Mouse (Mus musculus) CH12.LX (cell line): ENCODE data around the gene Trafd1. TPM values are rescaled to one million over a fixed set of nuclear protein-coding genes. Genes with fewer than 3 reads are reported as not detected.

Experiments used
- DNase-seq: peaks from one replicate; pipeline ENCODE4 v3.0.0-alpha.2; 2013; ENCODE audit errors: extremely low read depth
- H3K27ac ChIP-seq: 2 replicates; pipeline ENCODE4 v1.5.1; 2012; ENCODE audit warnings: low read depth, mild to moderate bottlenecking, control low read depth, moderate library complexity; ENCODE audit not compliant: insufficient read depth
- H3K27me3 ChIP-seq: replicated peaks from 2 replicates; pipeline ENCODE3; 2012; ENCODE audit warnings: inconsistent platforms
- H3K36me3 ChIP-seq, 2 experiments: replicated peaks in 1 of 2; 2 replicates each; pipeline versions ENCODE3 to v1.6.1; 2012; ENCODE audit warnings: inconsistent platforms in 1 of 2, low read length in 1 of 2, mild to moderate bottlenecking in 1 of 2, mixed read lengths in 1 of 2, moderate library complexity in 1 of 2; ENCODE audit not compliant: control insufficient read depth in 1 of 2, insufficient read depth in 1 of 2
- H3K4me1 ChIP-seq, 2 experiments: 2 replicates each; pipeline ENCODE4 v1.6.1; 2012; ENCODE audit warnings: inconsistent platforms in 1 of 2, moderate library complexity in 1 of 2; ENCODE audit not compliant: insufficient read depth in 2 of 2, control insufficient read depth in 1 of 2
- H3K4me2 ChIP-seq: 2 replicates; pipeline ENCODE4 v1.6.1; 2012; ENCODE audit warnings: low read depth, mild to moderate bottlenecking, control low read depth; ENCODE audit not compliant: poor library complexity, insufficient read depth, severe bottlenecking
- H3K4me3 ChIP-seq, 3 experiments: fragments of 150-350 bp in 1 of 3; sonication (generic) in 1 of 3; replicated peaks in 1 of 3; 2 replicates each; pipeline versions ENCODE3 to v1.5.1; 2011 to 2012; ENCODE audit warnings: low read depth in 2 of 3, low read length in 2 of 3, mild to moderate bottlenecking in 2 of 3, moderate library complexity in 2 of 3, control low read depth in 1 of 3, improper control_type of control experiment in 1 of 3, inconsistent platforms in 1 of 3, mixed read lengths in 1 of 3; ENCODE audit not compliant: poor library complexity in 1 of 3
- H3K79me2 ChIP-seq: replicated peaks from 2 replicates; pipeline ENCODE4 v1.6.1; 2012; ENCODE audit warnings: mild to moderate bottlenecking, moderate library complexity; ENCODE audit not compliant: control insufficient read depth, poor library complexity, insufficient read depth, severe bottlenecking; ENCODE audit errors: extremely low read depth
- H3K9ac ChIP-seq: 2 replicates; pipeline ENCODE4 v1.6.1; 2012; ENCODE audit warnings: low read depth, mild to moderate bottlenecking, control low read depth, moderate library complexity; ENCODE audit not compliant: insufficient read depth
- H3K9me3 ChIP-seq: replicated peaks from 2 replicates; pipeline ENCODE3; 2012; ENCODE audit warnings: low read length, inconsistent platforms, mixed read lengths
- CHD2 ChIP-seq: IDR thresholded peaks from 2 replicates; pipeline ENCODE4 v1.6.1; 2011; ENCODE audit warnings: low read length, improper control_type of control experiment
- CTCF ChIP-seq, 2 experiments: IDR thresholded peaks in 1 of 2; conservative IDR thresholded peaks in 1 of 2; 2 replicates each; pipeline ENCODE4 v1.5.1; 2011 to 2012; ENCODE audit warnings: low read depth in 2 of 2, low read length in 2 of 2, improper control_type of control experiment in 1 of 2, inconsistent platforms in 1 of 2, mild to moderate bottlenecking in 1 of 2, moderate library complexity in 1 of 2
- ELF1 ChIP-seq: IDR thresholded peaks from 2 replicates; pipeline ENCODE4 v1.6.1; 2014; ENCODE audit warnings: low read depth, mild to moderate bottlenecking, inconsistent platforms, low read length, improper control_type of control experiment
- EP300 ChIP-seq: IDR thresholded peaks from 2 replicates; pipeline ENCODE4 v1.6.1; 2011; ENCODE audit warnings: low read length, improper control_type of control experiment
- HCFC1 ChIP-seq: IDR thresholded peaks from 2 replicates; pipeline ENCODE4 v1.6.1; 2012; ENCODE audit warnings: low read depth, mild to moderate bottlenecking, inconsistent platforms, low read length, improper control_type of control experiment
- IRF4 ChIP-seq: IDR thresholded peaks from 2 replicates; pipeline ENCODE4 v1.6.1; 2014; ENCODE audit warnings: low read depth, mild to moderate bottlenecking, inconsistent platforms, low read length, improper control_type of control experiment
- JUN ChIP-seq: IDR thresholded peaks from 2 replicates; pipeline ENCODE4 v1.6.1; 2011; ENCODE audit warnings: low read depth, mild to moderate bottlenecking, low read length, improper control_type of control experiment, moderate library complexity; ENCODE audit not compliant: insufficient read depth
- MAZ ChIP-seq: IDR thresholded peaks from 2 replicates; pipeline ENCODE4 v1.6.1; 2012; ENCODE audit warnings: low read depth, mild to moderate bottlenecking, inconsistent platforms, low read length, improper control_type of control experiment, moderate library complexity
- MEF2A ChIP-seq: IDR thresholded peaks from 2 replicates; pipeline ENCODE4 v1.6.1; 2014; ENCODE audit warnings: low read depth, mild to moderate bottlenecking, inconsistent platforms, low read length, improper control_type of control experiment, borderline replicate concordance
- MXI1 ChIP-seq: IDR thresholded peaks from 2 replicates; pipeline ENCODE4 v1.6.1; 2011; ENCODE audit warnings: mild to moderate bottlenecking, low read depth, low read length, improper control_type of control experiment
- MYC ChIP-seq: IDR thresholded peaks from 2 replicates; pipeline ENCODE4 v1.6.1; 2011; ENCODE audit warnings: low read depth, mild to moderate bottlenecking, improper control_type of control experiment, low read length
- NELFE ChIP-seq: IDR thresholded peaks from 2 replicates; pipeline ENCODE4 v1.6.1; 2011; ENCODE audit warnings: low read depth, low read length, improper control_type of control experiment
- NRF1 ChIP-seq: IDR thresholded peaks from 2 replicates; pipeline ENCODE4 v1.6.1; 2014; ENCODE audit warnings: low read depth, mild to moderate bottlenecking, inconsistent platforms, low read length, improper control_type of control experiment, moderate library complexity
- RCOR1 ChIP-seq: conservative IDR thresholded peaks from 2 replicates; pipeline ENCODE4 v1.6.1; 2012; ENCODE audit warnings: low read depth, mild to moderate bottlenecking, inconsistent platforms, low read length, improper control_type of control experiment
- SIN3A ChIP-seq: IDR thresholded peaks from 2 replicates; pipeline ENCODE4 v1.6.1; 2012; ENCODE audit warnings: low read length, improper control_type of control experiment, inconsistent platforms
- SMC3 ChIP-seq: IDR thresholded peaks from 2 replicates; pipeline ENCODE4 v1.6.1; 2011; ENCODE audit warnings: low read depth, low read length, improper control_type of control experiment
- TBP ChIP-seq: conservative IDR thresholded peaks from 2 replicates; pipeline ENCODE4 v1.6.1; 2011; ENCODE audit warnings: low read depth, low read length, improper control_type of control experiment
- TCF12 ChIP-seq: IDR thresholded peaks from 2 replicates; pipeline ENCODE4 v1.6.1; 2014; ENCODE audit warnings: low read depth, mild to moderate bottlenecking, inconsistent platforms, low read length, improper control_type of control experiment
- USF1 ChIP-seq: IDR thresholded peaks from 2 replicates; pipeline ENCODE4 v1.6.1; 2014; ENCODE audit warnings: low read depth, mild to moderate bottlenecking, inconsistent platforms, low read length, improper control_type of control experiment
- ZC3H11A ChIP-seq: IDR thresholded peaks from 2 replicates; pipeline ENCODE4 v1.6.1; 2012; ENCODE audit warnings: low read depth, mild to moderate bottlenecking, inconsistent platforms, low read length, improper control_type of control experiment
- ZKSCAN1 ChIP-seq: IDR thresholded peaks from 2 replicates; pipeline ENCODE4 v1.6.1; 2012; ENCODE audit warnings: low read depth, inconsistent platforms, low read length, improper control_type of control experiment, borderline replicate concordance
- ZMIZ1 ChIP-seq: IDR thresholded peaks from 2 replicates; pipeline ENCODE4 v1.6.1; 2012; ENCODE audit warnings: low read depth, mild to moderate bottlenecking, inconsistent platforms, low read length, improper control_type of control experiment
- ZNF384 ChIP-seq: IDR thresholded peaks from 2 replicates; pipeline ENCODE4 v1.6.1; 2012; ENCODE audit warnings: low read depth, low read length, improper control_type of control experiment, inconsistent platforms
- dilution Hi-C: fragments of 300-500 bp; cut with MboI; formaldehyde crosslinking; loops from 2 replicates; pipeline ENCODE4 v1.14.3; 2020; ENCODE audit warnings: low sequenced_read_pairs; ENCODE audit not compliant: extremely low pct_unique_long_range_greater_than_20kb, extremely low pct_ligation_motif_present
- in situ Hi-C: fragments of 300-500 bp; cut with MboI; formaldehyde crosslinking; loops from 3 replicates; pipeline ENCODE4 v1.14.3; 2019; ENCODE audit warnings: low sequenced_read_pairs, low pct_ligation_motif_present, low pct_unique_long_range_greater_than_20kb, mixed read lengths
- polyA plus RNA-seq: library from polyadenylated mRNA; unstranded; fragments of >175 nt; gene quantifications from 2 replicates; pipeline ENCODE4 v1.2.1, GENCODE M21; 2012; ENCODE audit warnings: low read depth; ENCODE audit not compliant: insufficient read length
- total RNA-seq, 2 experiments: library from RNA; depleted of rRNA; stranded (reverse); fragments of 300-350 nt in 1 of 2; fragments of >200 nt in 1 of 2; gene quantifications; 2 replicates each; pipeline ENCODE4 v1.2.3; 2012 to 2014

The Trafd1 gene
- total and polyA plus RNA-seq, 3 experiments, result 31.7 to 52.8 (median 42.3) TPM

GRCm38 (mm10) chr5:121397187-121398145, 12.0 kb upstream of the Trafd1 start, which contains the start of gene Naa25 (continued):
- TF ChIP-seq HCFC1 (peak; percentile 84), ELF1 (peak; percentile 68; the same call in 1 of the 2 replicates), MYC (peak; percentile 87; the same call in 1 of the 2 replicates), ZMIZ1 (peak; percentile 89)
- TF ChIP-seq, all 38 proteins: peak for 17

- Histone ChIP-seq H3K9ac (no peak overlapping the region), H3K27ac (no peak overlapping the region), H3K4me3 (no peak overlapping the region), H3K4me1 (peaks cover 6 to 20% of the 10 kb centered on the region in 2 experiments; a peak in 3 of 4 replicates), H3K9me3 (no peaks in the 10 kb centered on the region), H3K36me3 (peaks cover 0 to 10% of the 10 kb centered on the region in 2 experiments), H3K4me2 (no peak overlapping the region), H3K27me3 (no peaks in the 10 kb centered on the region), H3K79me2 (peaks cover 27% of the 10 kb centered on the region)
- dilution Hi-C loops (no loop called here), in situ Hi-C loops (no loop called here)
- no peak for DNase-seq
- TF ChIP-seq ZC3H11A, result no peak
- TF ChIP-seq MAZ, result no peak
- no peak for TF ChIP-seq CTCF (conservative IDR thresholded peaks at IDR 0.05 in 1 of 2, IDR thresholded peaks at IDR 0.05 in 1 of 2; ENCODE audit: low read depth in 2 of 2, low read length in 2 of 2)
- TF ChIP-seq USF1, result no peak
- TF ChIP-seq IRF4, result no peak
- no peak for TF ChIP-seq SIN3A
- TF ChIP-seq ELF1, result no peak
- TF ChIP-seq TCF12, result no peak
- no peak for TF ChIP-seq NELFE
These were observed 10.2 kb upstream of the Trafd1 start for GRCm38 (mm10) chr5:121395621-121396020.

GRCm38 (mm10) chr5:121393402-121393801, 8.0 kb upstream of the Trafd1 start:
- DNase-seq, result no peak
- H3K9me3 ChIP-seq, result no peaks in the 10 kb centered on the region
- H3K36me3 ChIP-seq, result no peaks in the 10 kb centered on the region
- in situ Hi-C loops, result no loop called here
- TF ChIP-seq MEF2A (no peak), EP300 (no peak), ZKSCAN1 (no peak), MAZ (no peak), MYC (no peak), ZNF384 (no peak), MXI1 (no peak), JUN (no peak), NRF1 (no peak), CHD2 (no peak), SMC3 (no peak), RCOR1 (no peak), ZC3H11A (no peak), NELFE (no peak), TCF12 (no peak), TBP (no peak)
- dilution Hi-C loops, result no loop called here
- no peak overlapping the region for H3K9ac ChIP-seq
- H3K4me1 ChIP-seq, result peaks cover 0 to 17% of the 10 kb centered on the region in 2 experiments; a peak in 2 of 4 replicates
- H3K27me3 ChIP-seq, result no peaks in the 10 kb centered on the region
- H3K4me3 ChIP-seq, result no peak overlapping the region
- no peak overlapping the region for H3K27ac ChIP-seq
- peaks cover 6% of the 10 kb centered on the region for H3K79me2 ChIP-seq
- H3K4me2 ChIP-seq, result no peak overlapping the region
